Mouse (Mus musculus): Measurements from ENCODE around the gene Arhgef3.
"Not testable (repeated sequence)": the region's sequence is repeated elsewhere in the genome, so short reads cannot be mapped to it uniquely, and the experiment has no call there.

Arhgef3 gene

DNA sequence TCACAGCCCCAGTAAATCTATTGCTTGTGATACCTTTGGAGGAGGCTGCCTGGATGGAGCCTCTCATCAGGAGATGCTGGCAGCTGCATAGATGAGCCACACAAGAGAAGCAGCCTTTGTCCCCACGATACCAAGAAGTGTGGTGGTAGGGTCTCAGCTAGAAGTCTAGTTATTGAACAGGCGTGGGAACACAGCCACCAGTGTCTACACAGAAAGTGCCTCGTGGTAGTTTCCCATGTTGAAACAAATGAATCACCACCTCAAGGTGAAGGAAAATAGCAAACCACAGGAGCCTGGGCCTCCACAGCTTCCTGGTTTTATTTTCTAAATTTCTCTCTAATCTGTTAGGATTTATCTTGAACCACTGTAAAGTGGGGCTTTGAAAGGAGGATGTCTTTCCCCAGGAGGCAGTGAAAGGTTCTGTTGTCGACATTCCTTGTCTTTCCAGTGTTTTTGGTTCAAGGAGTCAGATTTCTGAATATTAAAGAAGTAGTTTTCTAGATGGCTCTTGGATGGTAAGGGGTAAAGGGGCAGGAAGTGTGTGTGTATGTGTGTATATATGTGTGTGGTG, 119.7 kb downstream of the Arhgef3 start:
- no peak for DNase-seq

GRCm38 (mm10) chr14:27235897-27236553, 121.3 kb downstream of the Arhgef3 start:
- DNase-seq = peak; percentile 36

DNA sequence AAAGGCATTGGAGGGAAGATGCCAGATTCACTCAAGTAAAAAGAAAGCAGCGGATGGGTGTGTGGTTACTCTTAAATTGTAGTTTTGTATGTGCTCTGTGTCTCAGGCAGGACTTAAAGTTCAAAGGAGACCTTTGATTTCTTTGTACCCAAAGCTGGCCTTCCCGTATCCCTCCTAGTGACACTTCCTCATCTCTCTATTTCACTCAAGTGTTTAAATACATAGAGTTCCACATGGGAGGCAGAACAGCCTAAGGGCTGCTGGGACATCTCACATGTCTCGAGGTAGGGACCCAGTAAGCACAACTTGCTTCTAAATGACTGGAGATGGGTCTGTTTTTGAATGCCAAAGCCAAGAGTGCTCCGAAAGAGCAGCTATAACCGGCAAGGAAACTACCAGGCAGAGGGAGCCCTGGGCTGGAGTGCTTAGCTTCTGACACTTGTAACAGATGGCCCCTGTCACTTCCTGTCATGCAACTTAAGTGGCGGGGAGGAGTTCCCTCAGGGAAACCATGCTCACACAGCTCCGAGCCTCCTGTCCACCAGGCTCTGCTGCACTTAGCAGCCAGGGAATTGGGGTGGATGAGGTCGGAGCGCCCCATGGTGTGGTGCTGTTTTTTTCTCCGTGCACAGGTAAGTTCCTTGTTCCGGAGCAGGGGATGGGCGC, 123.0 kb downstream of the Arhgef3 start:
- DNase-seq = peak; percentile 75

GRCm38 (mm10) chr14:27238600-27239118, 124.0 kb downstream of the Arhgef3 start:
- DNase-seq = no peak

DNA sequence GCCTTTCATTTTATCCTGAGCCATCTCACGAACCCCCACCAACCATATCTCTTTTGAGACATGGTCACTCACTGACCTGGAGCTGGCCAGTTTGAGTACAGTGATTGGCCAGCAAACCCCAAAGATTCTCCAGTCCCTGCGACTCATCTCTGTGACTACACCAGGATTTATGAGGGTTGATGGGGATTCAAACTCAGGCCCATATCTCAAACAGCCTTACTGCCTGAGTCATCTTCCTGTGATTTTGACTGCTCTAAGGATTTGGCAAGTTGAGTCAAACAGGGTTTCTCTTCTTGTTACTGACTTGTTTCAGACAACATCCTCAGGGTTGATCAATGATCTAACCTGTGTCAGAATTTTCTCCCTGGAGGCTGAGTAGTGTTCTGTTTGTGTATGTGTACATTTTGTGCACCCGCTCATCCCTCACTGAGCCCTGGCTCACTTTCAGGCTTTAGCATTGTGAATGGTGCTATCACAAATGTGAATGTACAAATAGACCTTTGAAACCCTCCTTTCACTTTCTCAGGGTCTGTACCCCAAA, 124.9 kb downstream of the Arhgef3 start:
- no peak for DNase-seq

GRCm38 (mm10) chr14:27242253-27242652, 127.6 kb downstream of the Arhgef3 start:
- DNase-seq = no peak

- no peak for DNase-seq
Measured at GRCm38 (mm10) chr14:27242769-27243168, 128.1 kb downstream of the Arhgef3 start.

GRCm38 (mm10) chr14:27243585-27243984, 128.9 kb downstream of the Arhgef3 start:
- no peak for DNase-seq

DNA sequence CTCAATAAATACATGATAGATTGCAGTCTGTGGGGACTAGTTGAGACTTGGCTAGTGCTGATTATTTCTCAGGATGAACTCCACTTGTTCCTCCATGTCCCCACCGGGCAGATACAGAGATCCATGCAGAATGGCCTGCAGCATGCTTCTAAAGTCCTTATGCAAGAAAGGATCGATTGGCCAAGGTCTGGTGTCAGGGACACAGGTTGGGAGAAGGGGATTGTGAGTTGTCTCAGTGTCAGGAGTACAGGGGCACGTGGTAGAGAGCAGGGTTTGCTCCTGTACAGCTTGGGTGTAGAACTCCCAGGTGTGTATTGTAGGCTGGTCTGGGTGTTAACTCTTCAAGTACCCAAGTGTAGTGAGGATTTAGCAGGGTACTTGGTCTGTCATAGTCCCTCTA, 130.2 kb downstream of the Arhgef3 start:
- DNase-seq = no peak

GRCm38 (mm10) chr14:27246424-27246823, 131.7 kb downstream of the Arhgef3 start:
- no peak for DNase-seq

DNA sequence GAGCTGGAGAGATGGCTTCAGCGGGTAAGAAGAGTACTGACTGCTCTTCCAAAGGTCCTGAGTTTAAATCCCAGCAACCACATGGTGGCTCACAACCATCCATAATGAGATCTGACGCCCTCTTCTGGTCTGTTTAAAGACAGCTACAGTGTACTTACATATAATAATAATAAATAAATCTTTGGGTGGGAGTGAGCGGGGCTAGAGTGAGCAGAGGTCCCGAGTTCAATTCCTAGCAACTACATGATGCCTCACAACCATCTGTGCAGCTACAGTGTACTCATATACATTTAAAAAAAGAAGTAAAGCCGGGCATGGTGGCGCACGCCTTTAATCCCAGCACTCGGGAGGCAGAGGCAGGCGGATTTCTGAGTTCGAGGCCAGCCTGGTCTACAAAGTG, 132.2 kb downstream of the Arhgef3 start:
- not testable (repeated sequence) for DNase-seq

DNA sequence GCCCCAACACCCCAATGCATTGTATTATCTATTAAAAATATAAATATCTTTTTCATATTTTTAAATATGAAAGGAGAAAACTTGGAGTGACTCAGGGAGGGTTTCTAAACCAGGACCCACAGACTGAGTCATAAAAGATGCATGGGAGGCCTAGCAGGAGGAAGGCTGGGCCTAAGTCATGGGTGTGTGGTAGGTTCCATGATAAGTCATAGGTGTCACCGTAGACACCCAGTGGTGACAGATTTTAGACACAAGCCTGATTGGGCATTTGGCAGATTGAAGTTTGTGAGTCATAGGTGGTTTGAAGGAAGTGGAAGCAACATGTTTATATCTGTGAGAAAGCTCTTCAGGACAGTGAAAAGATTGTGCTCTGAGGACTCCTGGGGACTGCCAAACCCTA, 134.4 kb downstream of the Arhgef3 start:
- no peak for DNase-seq

DNA sequence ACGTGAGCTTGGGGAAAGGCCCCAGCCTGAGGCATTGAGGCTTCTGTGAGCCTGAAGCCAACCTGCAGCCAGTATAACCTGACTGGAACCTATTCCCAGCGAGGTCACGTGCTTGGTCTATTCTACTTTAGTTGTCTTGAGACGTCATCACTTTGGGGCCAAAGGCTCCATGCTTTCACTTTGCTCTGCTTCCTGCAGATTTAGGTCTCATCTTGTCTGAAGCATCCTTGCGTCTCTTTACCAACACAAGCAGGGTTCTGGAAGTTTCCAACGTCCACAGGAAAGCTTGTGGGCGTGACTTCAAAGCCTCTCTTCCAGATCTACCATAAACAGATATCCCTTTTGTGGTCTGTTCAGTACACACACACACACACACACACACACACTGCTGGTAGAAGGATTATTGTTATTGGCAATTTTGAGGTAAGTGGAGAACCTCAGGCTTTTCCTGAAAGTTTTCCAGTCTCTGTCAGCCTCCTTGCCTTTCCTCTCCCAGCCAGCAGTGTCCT, 135.6 kb downstream of the Arhgef3 start:
- no peak for DNase-seq

DNA sequence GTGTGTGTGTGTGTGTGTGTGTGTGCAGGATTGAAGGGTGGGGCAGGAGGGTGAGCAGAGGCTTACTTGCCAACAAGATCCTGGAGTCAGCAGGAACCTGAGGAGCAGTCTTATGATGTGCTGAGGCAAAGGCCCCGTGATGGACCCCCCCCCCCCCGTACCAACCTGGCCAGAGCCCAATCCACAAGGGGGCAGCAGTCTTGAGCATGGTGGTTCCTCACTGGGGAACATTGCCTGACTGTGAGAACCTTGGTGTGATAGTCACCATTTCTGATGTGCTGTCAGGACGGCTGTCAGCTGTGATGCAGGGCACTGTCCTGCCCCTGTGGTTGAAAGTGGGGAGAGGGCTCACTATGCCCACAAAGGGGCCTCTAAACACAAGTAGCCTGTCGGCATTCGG, 138.7 kb downstream of the Arhgef3 start:
- DNase-seq = no peak

DNA sequence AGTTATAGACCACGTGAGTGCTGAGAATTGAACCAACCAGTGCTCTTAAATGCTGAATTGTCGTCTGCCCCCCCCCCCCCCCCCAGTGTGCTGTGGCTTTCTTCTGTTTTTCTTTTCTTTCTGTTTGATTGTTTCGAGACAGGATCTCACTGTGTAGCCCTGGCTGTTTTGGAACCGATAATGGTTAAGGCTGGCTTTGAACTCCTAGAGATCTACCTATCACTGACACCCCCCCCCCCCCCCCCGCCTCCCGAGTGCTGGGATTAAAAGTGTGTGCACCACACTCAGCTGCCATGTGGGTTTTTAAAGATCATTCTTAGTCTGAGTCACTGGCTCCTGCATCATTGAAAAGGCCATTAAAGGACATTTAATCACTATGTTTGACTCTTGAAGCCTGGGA, 147.7 kb downstream of the Arhgef3 start:
- no peak for DNase-seq

- no peak for DNase-seq
Measured at GRCm38 (mm10) chr14:27266601-27267000, 151.9 kb downstream of the Arhgef3 start.

GRCm38 (mm10) chr14:27268137-27268536, 153.4 kb downstream of the Arhgef3 start:
- no peak for DNase-seq

DNA sequence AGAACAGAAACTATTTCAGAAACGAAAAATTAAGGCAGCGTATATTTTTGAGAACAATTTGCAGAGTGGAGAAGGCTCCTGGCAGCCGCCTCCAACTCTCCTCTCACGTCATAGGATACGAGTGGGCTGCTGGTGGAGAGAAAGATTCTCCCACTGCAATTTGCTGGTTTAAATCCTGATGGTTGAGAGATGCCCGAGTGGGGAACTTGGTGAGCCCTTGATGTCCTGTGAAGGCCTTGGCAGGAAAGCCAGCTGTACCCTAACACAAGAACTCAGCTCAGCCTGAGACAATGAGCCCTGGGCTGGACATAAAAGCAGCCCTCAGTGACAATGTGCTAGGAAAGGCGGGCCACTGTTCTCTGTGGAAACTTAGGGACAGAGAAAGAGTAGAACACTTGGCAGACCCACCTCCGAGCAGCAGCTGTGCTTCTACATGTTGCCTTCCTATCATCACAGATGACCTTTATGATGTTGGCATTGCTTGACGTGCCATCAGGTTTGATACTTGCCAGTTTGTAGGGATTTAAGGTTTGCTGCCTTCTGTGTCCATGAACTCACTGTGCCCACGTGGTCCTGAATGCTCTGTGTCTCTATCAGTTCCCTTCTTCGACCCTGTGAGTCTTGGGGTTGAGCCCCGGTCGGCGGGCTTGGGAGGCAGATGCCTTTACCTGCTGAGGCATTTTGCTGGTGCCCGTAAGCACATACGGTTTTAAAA, 154.4 kb downstream of the Arhgef3 start:
- no peak for DNase-seq

DNA sequence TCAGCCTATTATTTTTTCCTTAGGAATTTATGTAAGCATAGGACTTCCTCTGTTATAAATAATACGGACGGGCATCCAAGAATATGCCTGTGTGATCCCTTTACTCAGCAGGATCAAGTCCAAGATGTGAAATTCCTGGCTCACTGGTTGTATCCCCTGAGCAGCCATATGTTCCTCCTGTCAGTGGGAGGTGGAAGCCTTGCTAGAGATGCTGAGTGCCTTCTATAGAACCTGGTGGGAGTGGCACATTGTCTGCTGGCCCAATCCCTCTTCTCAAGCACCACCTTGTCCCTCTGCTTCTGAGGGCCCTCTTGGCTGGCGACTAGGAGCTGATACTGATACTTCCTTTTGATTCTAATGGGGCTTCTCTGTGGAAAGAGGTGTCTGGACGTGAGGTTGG, 155.1 kb downstream of the Arhgef3 start:
- DNase-seq = no peak

- no peak for DNase-seq
Measured at GRCm38 (mm10) chr14:27270466-27270865, 155.8 kb downstream of the Arhgef3 start.

GRCm38 (mm10) chr14:27271371-27272071, 156.8 kb downstream of the Arhgef3 start:
- no peak for DNase-seq

DNA sequence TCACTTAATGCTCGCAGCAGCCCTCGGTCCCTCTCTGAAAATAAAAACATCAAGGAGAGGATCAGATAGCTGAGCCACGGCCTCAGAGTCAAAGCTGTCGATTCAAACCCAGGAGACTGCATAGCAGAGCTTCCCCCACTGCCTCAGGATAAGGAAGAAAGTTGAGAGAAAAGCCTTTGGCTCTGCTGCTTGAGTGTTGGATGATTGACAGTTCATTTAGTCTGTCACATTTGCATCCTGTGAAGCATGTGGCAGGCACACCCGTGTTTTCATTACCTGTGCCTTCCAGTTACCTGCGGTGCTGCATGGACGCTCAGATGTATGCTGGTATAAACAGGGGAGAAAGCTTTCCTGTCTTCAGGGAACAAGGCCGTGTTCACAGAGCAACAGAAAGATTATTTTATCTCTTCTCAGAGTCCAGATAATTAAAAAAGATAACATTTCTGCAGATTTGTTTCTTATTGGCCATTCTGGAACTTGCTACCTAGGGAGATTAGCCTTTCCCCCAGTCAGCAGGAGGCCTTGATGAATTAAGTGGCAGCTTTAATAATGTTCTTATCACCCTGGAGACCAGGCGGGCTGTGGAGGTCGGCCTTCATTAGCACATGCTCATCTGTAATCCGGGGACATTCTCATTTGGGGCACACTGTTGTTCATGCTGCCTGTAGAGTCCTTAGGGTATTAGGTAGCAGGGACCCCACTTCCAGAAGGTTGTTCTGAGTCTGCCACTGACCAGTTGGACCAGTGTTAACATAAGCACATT, 157.6 kb downstream of the Arhgef3 start:
- no peak for DNase-seq
